Mouse (Mus musculus): ENCODE data around the gene Gnai1.

Gene Gnai1

GRCm38 (mm10) chr5:18307229-18307804, 52.8 kb downstream of the Gnai1 start:
- TF ChIP-seq POU5F1 (IDR thresholded peaks at IDR 0.05; ENCODE audit: borderline replicate concordance, low read length) (no peak), NANOG (IDR thresholded peaks at IDR 0.05; ENCODE audit: borderline replicate concordance, low read length) (no peak), CTCF (conservative IDR thresholded peaks at IDR 0.05; ENCODE audit: low read length) (no peak)
- H3K4me3 ChIP-seq (replicated peaks; ENCODE audit: low read length), result no peak overlapping the region
- no peaks in the 10 kb centered on the region for H3K4me1 ChIP-seq (replicated peaks; ENCODE audit: low read depth, low read length)
- no peaks in the 10 kb centered on the region for H3K9me3 ChIP-seq (ENCODE audit: low read length)
- no peaks in the 10 kb centered on the region for H3K36me3 ChIP-seq (ENCODE audit: insufficient read depth, low read length)
- H3K27me3 ChIP-seq (ENCODE audit: insufficient read depth, low read length), result no peaks in the 10 kb centered on the region

- peaks cover 9% of the 10 kb centered on the region; the same call in 1 of the 2 replicates for H3K36me3 ChIP-seq (ENCODE audit: insufficient read depth, low read length)
- H3K9me3 ChIP-seq (ENCODE audit: low read length), result peaks cover 20% of the 10 kb centered on the region
- H3K4me3 ChIP-seq (replicated peaks; ENCODE audit: low read length), result no peak overlapping the region
- no peaks in the 10 kb centered on the region for H3K27me3 ChIP-seq (ENCODE audit: insufficient read depth, low read length)
- TF ChIP-seq POU5F1 (IDR thresholded peaks at IDR 0.05; ENCODE audit: borderline replicate concordance, low read length) (no peak), CTCF (conservative IDR thresholded peaks at IDR 0.05; ENCODE audit: low read length) (no peak), NANOG (IDR thresholded peaks at IDR 0.05; ENCODE audit: borderline replicate concordance, low read length) (no peak)
- H3K4me1 ChIP-seq (replicated peaks; ENCODE audit: low read depth, low read length), result no peaks in the 10 kb centered on the region
These were observed 63.6 kb downstream of the Gnai1 start for GRCm38 (mm10) chr5:18296584-18296983.

- H3K27me3 ChIP-seq (ENCODE audit: insufficient read depth, low read length), result no peaks in the 10 kb centered on the region
- no peak for TF ChIP-seq POU5F1 (IDR thresholded peaks at IDR 0.05; ENCODE audit: borderline replicate concordance, low read length)
- TF ChIP-seq CTCF (conservative IDR thresholded peaks at IDR 0.05; ENCODE audit: low read length), result no peak
- no peak for TF ChIP-seq NANOG (IDR thresholded peaks at IDR 0.05; ENCODE audit: borderline replicate concordance, low read length)
- H3K4me3 ChIP-seq (replicated peaks; ENCODE audit: low read length), result no peak overlapping the region
- peaks cover 6% of the 10 kb centered on the region; the same call in 1 of the 2 replicates for H3K36me3 ChIP-seq (ENCODE audit: insufficient read depth, low read length)
- H3K9me3 ChIP-seq (ENCODE audit: low read length), result peaks cover 14% of the 10 kb centered on the region
- H3K4me1 ChIP-seq (replicated peaks; ENCODE audit: low read depth, low read length), result no peaks in the 10 kb centered on the region
These were observed 67.4 kb downstream of the Gnai1 start for GRCm38 (mm10) chr5:18292744-18293143.

- TF ChIP-seq POU5F1 (IDR thresholded peaks at IDR 0.05; ENCODE audit: borderline replicate concordance, low read length) (no peak), CTCF (conservative IDR thresholded peaks at IDR 0.05; ENCODE audit: low read length) (no peak), NANOG (IDR thresholded peaks at IDR 0.05; ENCODE audit: borderline replicate concordance, low read length) (no peak)
- Histone ChIP-seq H3K27me3 (ENCODE audit: insufficient read depth, low read length) (no peaks in the 10 kb centered on the region), H3K4me1 (replicated peaks; ENCODE audit: low read depth, low read length) (no peaks in the 10 kb centered on the region), H3K4me3 (replicated peaks; ENCODE audit: low read length) (no peak overlapping the region), H3K36me3 (ENCODE audit: insufficient read depth, low read length) (0 out of 2 replicates have a peak, but pooled peaks cover 4% of the 10 kb centered on the region), H3K9me3 (ENCODE audit: low read length) (0 out of 2 replicates have a peak, but pooled peaks cover 7% of the 10 kb centered on the region)
These were observed 70.6 kb downstream of the Gnai1 start for GRCm38 (mm10) chr5:18289530-18289929.

- 0 out of 2 replicates have a peak, but pooled peaks cover 4% of the 10 kb centered on the region for H3K36me3 ChIP-seq (ENCODE audit: insufficient read depth, low read length)
- TF ChIP-seq CTCF (conservative IDR thresholded peaks at IDR 0.05; ENCODE audit: low read length), result no peak
- TF ChIP-seq NANOG (IDR thresholded peaks at IDR 0.05; ENCODE audit: borderline replicate concordance, low read length), result no peak
- TF ChIP-seq POU5F1 (IDR thresholded peaks at IDR 0.05; ENCODE audit: borderline replicate concordance, low read length), result no peak
- no peak overlapping the region for H3K4me3 ChIP-seq (replicated peaks; ENCODE audit: low read length)
- H3K9me3 ChIP-seq (ENCODE audit: low read length), result 0 out of 2 replicates have a peak, but pooled peaks cover 7% of the 10 kb centered on the region
- no peaks in the 10 kb centered on the region for H3K27me3 ChIP-seq (ENCODE audit: insufficient read depth, low read length)
- no peaks in the 10 kb centered on the region for H3K4me1 ChIP-seq (replicated peaks; ENCODE audit: low read depth, low read length)
These were observed 71.5 kb downstream of the Gnai1 start for GRCm38 (mm10) chr5:18288694-18289093.

DNA sequence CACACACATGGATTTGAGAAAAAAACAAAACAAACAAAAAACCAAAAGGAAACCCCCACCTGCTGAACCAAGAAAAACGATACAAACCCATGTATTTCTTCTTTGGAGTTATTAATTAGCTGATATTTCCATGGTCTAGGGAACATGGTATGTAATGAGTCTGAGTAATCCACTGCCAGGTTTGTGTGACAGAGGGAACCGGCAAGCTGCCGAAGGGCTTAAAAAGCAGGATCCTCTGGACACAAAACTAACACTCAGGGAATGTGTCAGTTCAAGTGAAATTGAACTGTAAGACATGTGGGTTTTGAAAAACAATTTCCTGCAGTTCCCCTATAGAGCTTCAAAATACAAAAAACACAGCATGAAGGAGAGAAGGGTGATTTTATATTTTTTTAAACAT, 72.1 kb downstream of the Gnai1 start:
- H3K9me3 ChIP-seq (ENCODE audit: low read length), result 0 out of 2 replicates have a peak, but pooled peaks cover 7% of the 10 kb centered on the region
- H3K4me3 ChIP-seq (replicated peaks; ENCODE audit: low read length), result no peak overlapping the region
- H3K27me3 ChIP-seq (ENCODE audit: insufficient read depth, low read length), result no peaks in the 10 kb centered on the region
- H3K4me1 ChIP-seq (replicated peaks; ENCODE audit: low read depth, low read length), result no peaks in the 10 kb centered on the region
- H3K36me3 ChIP-seq (ENCODE audit: insufficient read depth, low read length), result 0 out of 2 replicates have a peak, but pooled peaks cover 4% of the 10 kb centered on the region
- TF ChIP-seq POU5F1 (IDR thresholded peaks at IDR 0.05; ENCODE audit: borderline replicate concordance, low read length) (no peak), NANOG (IDR thresholded peaks at IDR 0.05; ENCODE audit: borderline replicate concordance, low read length) (no peak), CTCF (conservative IDR thresholded peaks at IDR 0.05; ENCODE audit: low read length) (no peak)

DNA sequence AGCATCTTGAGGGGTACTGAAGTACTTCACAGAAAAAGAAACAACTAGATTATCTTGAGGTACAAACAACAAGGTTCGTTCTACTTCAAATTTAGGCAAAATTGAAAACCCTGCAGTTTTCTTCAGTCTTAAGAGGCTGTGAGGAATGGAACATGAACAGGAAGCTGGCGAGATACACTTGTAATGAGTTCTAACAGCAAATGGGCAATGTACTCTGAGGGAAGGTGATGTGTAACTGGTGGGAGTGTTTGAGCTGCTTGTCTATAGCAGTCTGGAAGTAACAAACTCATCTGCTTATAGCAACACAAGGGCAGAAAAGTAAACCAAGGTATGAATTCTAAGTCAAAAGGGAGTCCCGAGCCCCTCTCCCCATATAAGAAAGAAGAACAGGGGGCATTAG, 78.1 kb downstream of the Gnai1 start:
- Histone ChIP-seq H3K27me3 (ENCODE audit: insufficient read depth, low read length) (no peaks in the 10 kb centered on the region), H3K4me3 (replicated peaks; ENCODE audit: low read length) (no peak overlapping the region), H3K36me3 (ENCODE audit: insufficient read depth, low read length) (0 out of 2 replicates have a peak, but pooled peaks cover 4% of the 10 kb centered on the region), H3K4me1 (replicated peaks; ENCODE audit: low read depth, low read length) (no peaks in the 10 kb centered on the region), H3K9me3 (ENCODE audit: low read length) (0 out of 2 replicates have a peak, but pooled peaks cover 6% of the 10 kb centered on the region)
- TF ChIP-seq NANOG (IDR thresholded peaks at IDR 0.05; ENCODE audit: borderline replicate concordance, low read length) (no peak), CTCF (conservative IDR thresholded peaks at IDR 0.05; ENCODE audit: low read length) (no peak), POU5F1 (IDR thresholded peaks at IDR 0.05; ENCODE audit: borderline replicate concordance, low read length) (no peak)

GRCm38 (mm10) chr5:18274352-18274940, 85.7 kb downstream of the Gnai1 start:
- no peaks in the 10 kb centered on the region for H3K27me3 ChIP-seq (ENCODE audit: insufficient read depth, low read length)
- no peak overlapping the region for H3K4me3 ChIP-seq (replicated peaks; ENCODE audit: low read length)
- no peaks in the 10 kb centered on the region; the same call in 1 of the 2 replicates for H3K4me1 ChIP-seq (replicated peaks; ENCODE audit: low read depth, low read length)
- H3K9me3 ChIP-seq (ENCODE audit: low read length), result no peaks in the 10 kb centered on the region
- no peaks in the 10 kb centered on the region for H3K36me3 ChIP-seq (ENCODE audit: insufficient read depth, low read length)
- no peak for TF ChIP-seq CTCF (conservative IDR thresholded peaks at IDR 0.05; ENCODE audit: low read length)
- no peak for TF ChIP-seq POU5F1 (IDR thresholded peaks at IDR 0.05; ENCODE audit: borderline replicate concordance, low read length)
- no peak for TF ChIP-seq NANOG (IDR thresholded peaks at IDR 0.05; ENCODE audit: borderline replicate concordance, low read length)

Measured in E14TG2a.4 (cell line).